Mouse (Mus musculus) embryonic facial prominence, embryonic 15.5 days (tissue): ENCODE data around the gene Xrn1. TPM values are rescaled to one million over a fixed set of nuclear protein-coding genes. Genes with fewer than 3 reads are reported as not detected.

ENCODE experiments used
- ATAC-seq: fragments of 200-750 bp; cut with Nextera tagmentation; 2 replicates; pipeline ENCODE4 v1.8.0; 2017; ENCODE audit warnings: low read depth, moderate TSS enrichment; ENCODE audit not compliant: insufficient number of reproducible peaks, low FRiP score, low TSS enrichment
- H3K27ac ChIP-seq: fragments of 300-500 bp; sonication (generic); replicated peaks from 2 replicates; pipeline ENCODE4 v1.5.1; 2015; ENCODE audit warnings: mild to moderate bottlenecking, inconsistent platforms
- H3K27me3 ChIP-seq: fragments of 300-500 bp; sonication (generic); 2 replicates; pipeline ENCODE4 v1.6.1; 2015; ENCODE audit warnings: inconsistent platforms
- H3K36me3 ChIP-seq: fragments of 300-500 bp; sonication (generic); 2 replicates; pipeline ENCODE4 v1.6.1; 2015; ENCODE audit warnings: mild to moderate bottlenecking, inconsistent platforms
- H3K4me1 ChIP-seq: fragments of 300-500 bp; sonication (generic); 2 replicates; pipeline ENCODE4 v1.6.1; 2015; ENCODE audit warnings: inconsistent platforms
- H3K4me2 ChIP-seq: fragments of 300-500 bp; sonication (generic); replicated peaks from 2 replicates; pipeline ENCODE4 v1.6.1; 2015; ENCODE audit warnings: mild to moderate bottlenecking, inconsistent platforms
- H3K4me3 ChIP-seq: fragments of 300-500 bp; sonication (generic); replicated peaks from 2 replicates; pipeline ENCODE4 v1.5.1; 2015; ENCODE audit warnings: mild to moderate bottlenecking, inconsistent platforms
- H3K9ac ChIP-seq: fragments of 300-500 bp; sonication (generic); 2 replicates; pipeline ENCODE4 v1.6.1; 2015; ENCODE audit warnings: inconsistent platforms
- H3K9me3 ChIP-seq: fragments of 300-500 bp; sonication (generic); replicated peaks from 2 replicates; pipeline ENCODE4 v1.6.1; 2016; ENCODE audit warnings: inconsistent platforms
- WGBS: fragments of 180-500 bp; shearing (Covaris S2); methylation state at CpG from one replicate; pipeline ENCODE4 v1.1.7; 2015; 5-methylcytosine and 5-hydroxymethylcytosine counted together
- polyA plus RNA-seq: library from polyadenylated mRNA; unstranded; fragments of >200 nt; fragmentation: Nextera tagmentation; extraction: Ambion mirVana; gene quantifications from 2 replicates; pipeline ENCODE4 v1.2.1, GENCODE M21; 2015

The Xrn1 gene
- polyA plus RNA-seq, 1 experiment from 2014 or later: 15.7 TPM

GRCm38 (mm10) chr9:95964037-95964436 lies 9.5 kb downstream of the Xrn1 start:
- no peaks in the 10 kb centered on the region for H3K27me3 ChIP-seq
- no peaks in the 10 kb centered on the region for H3K9me3 ChIP-seq
- peaks cover 17% of the 10 kb centered on the region for H3K36me3 ChIP-seq
- ATAC-seq: no peak
- no peak overlapping the region for H3K9ac ChIP-seq
- no peak overlapping the region for H3K4me3 ChIP-seq
- H3K4me1 ChIP-seq: no peaks in the 10 kb centered on the region
- WGBS: 95% methylated on average over 13 of the region's 13 CpGs
- H3K4me2 ChIP-seq: no peak overlapping the region
- no peak overlapping the region for H3K27ac ChIP-seq

GRCm38 (mm10) chr9:95978279-95978678 lies 23.7 kb downstream of the Xrn1 start:
- no peaks in the 10 kb centered on the region for H3K4me1 ChIP-seq
- H3K4me2 ChIP-seq: no peak overlapping the region
- no peak for ATAC-seq
- no peak overlapping the region for H3K9ac ChIP-seq
- no peak overlapping the region for H3K27ac ChIP-seq
- 90% methylated on average over 2 of the region's 2 CpGs for WGBS
- no peaks in the 10 kb centered on the region for H3K27me3 ChIP-seq
- no peaks in the 10 kb centered on the region for H3K9me3 ChIP-seq
- H3K36me3 ChIP-seq: peaks cover 44% of the 10 kb centered on the region
- no peak overlapping the region for H3K4me3 ChIP-seq

DNA sequence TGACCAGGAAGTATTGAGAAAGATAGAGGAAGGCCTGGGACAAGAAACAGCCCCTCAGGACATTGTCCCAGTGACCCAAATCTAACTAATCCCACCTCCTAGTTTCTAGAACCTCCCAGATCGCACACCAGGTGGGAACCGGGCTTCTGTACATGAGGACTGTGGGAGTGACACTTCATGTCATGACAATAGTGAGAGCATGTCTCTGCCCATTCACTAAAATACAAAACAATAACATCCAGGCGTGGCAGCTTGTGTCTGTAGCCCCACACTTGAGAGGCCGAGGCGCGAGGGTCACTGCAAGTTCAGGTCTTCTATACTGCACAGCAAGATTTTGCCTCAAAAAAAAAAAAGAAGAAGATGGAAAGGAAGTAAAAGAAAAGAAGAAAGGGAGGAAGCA lies 25.3 kb downstream of the Xrn1 start:
- H3K4me1 ChIP-seq: no peaks in the 10 kb centered on the region
- H3K9me3 ChIP-seq: no peaks in the 10 kb centered on the region
- no peaks in the 10 kb centered on the region for H3K27me3 ChIP-seq
- no peak overlapping the region for H3K9ac ChIP-seq
- no peak overlapping the region for H3K4me3 ChIP-seq
- H3K36me3 ChIP-seq: peaks cover 52% of the 10 kb centered on the region
- no peak overlapping the region for H3K4me2 ChIP-seq
- ATAC-seq: no peak
- no peak overlapping the region for H3K27ac ChIP-seq
- 91% methylated on average over 6 of the region's 6 CpGs for WGBS

- ATAC-seq: no peak
- H3K36me3 ChIP-seq: peaks cover 45% of the 10 kb centered on the region
- no peak overlapping the region for H3K9ac ChIP-seq
- H3K4me1 ChIP-seq: no peaks in the 10 kb centered on the region
- WGBS: 95% methylated on average over 2 of the region's 2 CpGs
- H3K27me3 ChIP-seq: no peaks in the 10 kb centered on the region
- H3K27ac ChIP-seq: no peak overlapping the region
- no peak overlapping the region for H3K4me3 ChIP-seq
- no peak overlapping the region for H3K4me2 ChIP-seq
- no peaks in the 10 kb centered on the region for H3K9me3 ChIP-seq
These were observed 37.7 kb downstream of the Xrn1 start for GRCm38 (mm10) chr9:95992255-95992654.

GRCm38 (mm10) chr9:96004455-96004854 lies 49.9 kb downstream of the Xrn1 start:
- Histone ChIP-seq H3K27me3 (no peaks in the 10 kb centered on the region), H3K4me2 (no peak overlapping the region), H3K9me3 (no peaks in the 10 kb centered on the region), H3K4me3 (no peak overlapping the region), H3K9ac (no peak overlapping the region), H3K4me1 (no peaks in the 10 kb centered on the region), H3K36me3 (peaks cover 72% of the 10 kb centered on the region), H3K27ac (no peak overlapping the region)
- ATAC-seq: no peak
- WGBS: 83% methylated on average over 7 of the region's 7 CpGs

DNA sequence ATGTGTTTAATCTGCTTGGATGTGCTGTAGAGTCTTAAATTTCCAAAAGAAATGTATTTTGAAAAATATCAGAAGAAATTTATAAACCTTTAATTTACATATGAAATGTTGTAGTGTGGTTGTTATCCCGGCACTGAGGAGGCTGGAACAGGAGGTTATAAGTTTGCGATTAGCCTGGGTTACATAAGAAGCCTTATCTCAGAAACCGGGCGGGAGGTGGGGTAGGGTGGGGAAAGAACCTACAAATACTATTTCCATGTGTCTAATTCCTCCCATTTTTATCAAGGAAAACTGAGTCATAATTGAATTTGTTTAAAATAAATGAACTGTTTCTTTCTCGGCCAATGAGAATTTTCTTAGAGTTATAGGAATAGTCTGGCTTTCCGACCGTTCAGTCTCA lies 56.1 kb downstream of the Xrn1 start:
- no peak overlapping the region for H3K27ac ChIP-seq
- WGBS: 91% methylated on average over 7 of the region's 7 CpGs
- H3K9me3 ChIP-seq: no peaks in the 10 kb centered on the region
- ATAC-seq: no peak
- no peak overlapping the region for H3K4me3 ChIP-seq
- no peak overlapping the region for H3K9ac ChIP-seq
- H3K4me2 ChIP-seq: no peak overlapping the region
- H3K27me3 ChIP-seq: no peaks in the 10 kb centered on the region
- no peaks in the 10 kb centered on the region for H3K4me1 ChIP-seq
- peaks cover 56% of the 10 kb centered on the region for H3K36me3 ChIP-seq

DNA sequence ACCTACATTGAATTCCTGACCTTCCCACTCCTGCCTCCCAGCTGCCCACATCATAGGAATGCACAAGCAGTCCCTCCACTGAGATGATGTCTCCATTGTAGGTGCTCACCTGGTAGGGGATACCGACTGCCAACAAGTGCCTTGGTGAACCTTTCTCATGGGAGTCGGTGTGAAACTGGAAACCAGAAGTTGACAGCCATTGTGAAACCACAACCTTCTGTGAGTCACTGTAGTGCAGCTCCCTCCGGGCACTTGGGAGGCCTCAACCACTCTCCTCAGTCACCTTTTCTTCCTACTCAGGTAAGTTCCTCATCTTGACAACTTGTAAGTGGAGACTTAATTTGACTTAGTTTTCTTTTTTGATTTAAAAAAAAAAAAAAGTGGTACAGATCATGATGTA lies 69.4 kb downstream of the Xrn1 start:
- Histone ChIP-seq H3K36me3 (peaks cover 51% of the 10 kb centered on the region), H3K4me1 (no peaks in the 10 kb centered on the region), H3K27me3 (no peaks in the 10 kb centered on the region), H3K9ac (no peak overlapping the region), H3K9me3 (no peaks in the 10 kb centered on the region), H3K4me3 (no peak overlapping the region), H3K27ac (no peak overlapping the region), H3K4me2 (no peak overlapping the region)
- 77% methylated on average over 3 of the region's 3 CpGs for WGBS
- ATAC-seq: no peak

- no peaks in the 10 kb centered on the region for H3K4me1 ChIP-seq
- peaks cover 70% of the 10 kb centered on the region for H3K36me3 ChIP-seq
- no peaks in the 10 kb centered on the region for H3K9me3 ChIP-seq
- H3K9ac ChIP-seq: no peak overlapping the region
- no peak overlapping the region for H3K4me2 ChIP-seq
- ATAC-seq: no peak
- no peak overlapping the region for H3K27ac ChIP-seq
- H3K27me3 ChIP-seq: no peaks in the 10 kb centered on the region
- 30% methylated on average over 3 of the region's 3 CpGs for WGBS
- no peak overlapping the region for H3K4me3 ChIP-seq
These were observed 73.4 kb downstream of the Xrn1 start for GRCm38 (mm10) chr9:96027913-96028312.

- ATAC-seq: no peak
These were observed 74.3 kb downstream of the Xrn1 start for GRCm38 (mm10) chr9:96028818-96029217.

GRCm38 (mm10) chr9:96029886-96030285 lies 75.3 kb downstream of the Xrn1 start:
- WGBS: 85% methylated on average over 5 of the region's 5 CpGs
- no peak overlapping the region for H3K9ac ChIP-seq
- H3K9me3 ChIP-seq: no peaks in the 10 kb centered on the region
- ATAC-seq: no peak
- H3K4me3 ChIP-seq: no peak overlapping the region
- no peaks in the 10 kb centered on the region for H3K4me1 ChIP-seq
- H3K4me2 ChIP-seq: no peak overlapping the region
- H3K36me3 ChIP-seq: peaks cover 68% of the 10 kb centered on the region
- no peak overlapping the region for H3K27ac ChIP-seq
- H3K27me3 ChIP-seq: no peaks in the 10 kb centered on the region

More at GRCm38 (mm10) chr9:96028818-96029217, 74.3 kb downstream of the Xrn1 start:
- no peaks in the 10 kb centered on the region for H3K4me1 ChIP-seq
- no peaks in the 10 kb centered on the region for H3K9me3 ChIP-seq
- no peak overlapping the region for H3K4me2 ChIP-seq
- no peak overlapping the region for H3K27ac ChIP-seq
- 35% methylated on average over 1 of the region's 1 CpGs for WGBS
- no peak overlapping the region for H3K4me3 ChIP-seq
- no peak overlapping the region for H3K9ac ChIP-seq
- no peaks in the 10 kb centered on the region for H3K27me3 ChIP-seq
- peaks cover 72% of the 10 kb centered on the region for H3K36me3 ChIP-seq

GRCm38 (mm10) chr9:96035371-96036086 lies 81.0 kb downstream of the Xrn1 start:
- H3K27ac ChIP-seq: no peak overlapping the region
- 90% methylated on average over 3 of the region's 3 CpGs for WGBS

DNA sequence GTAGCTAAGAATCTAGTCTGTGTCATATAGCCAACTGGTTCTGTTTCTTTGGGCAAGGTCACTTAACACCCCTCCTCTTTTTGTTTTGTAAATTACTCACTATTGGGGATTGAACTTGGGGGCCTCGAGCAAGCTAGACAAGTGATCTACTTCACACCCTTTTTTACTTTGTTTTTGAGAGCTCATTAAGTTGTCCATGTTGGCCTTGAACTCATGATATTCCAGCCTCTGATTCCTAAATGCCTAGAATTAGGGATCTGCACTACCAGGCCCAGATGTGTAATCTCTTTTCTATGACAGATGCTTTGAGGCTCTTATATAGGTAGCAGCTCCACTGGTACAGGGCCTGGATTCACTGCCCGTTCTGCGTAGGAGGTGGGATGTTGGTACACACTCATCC lies 89.7 kb downstream of the Xrn1 start:
- Histone ChIP-seq H3K4me2 (no peak overlapping the region), H3K27me3 (no peaks in the 10 kb centered on the region), H3K9ac (no peak overlapping the region), H3K9me3 (no peaks in the 10 kb centered on the region), H3K27ac (no peak overlapping the region), H3K4me3 (no peak overlapping the region), H3K36me3 (peaks cover 71% of the 10 kb centered on the region), H3K4me1 (no peaks in the 10 kb centered on the region)
- WGBS: 91% methylated on average over 3 of the region's 3 CpGs
- no peak for ATAC-seq

More at GRCm38 (mm10) chr9:96035371-96036086, 81.0 kb downstream of the Xrn1 start:
- Histone ChIP-seq H3K4me1 (no peaks in the 10 kb centered on the region), H3K36me3 (peaks cover 64% of the 10 kb centered on the region), H3K4me2 (no peak overlapping the region), H3K9ac (no peak overlapping the region), H3K27me3 (no peaks in the 10 kb centered on the region), H3K9me3 (no peaks in the 10 kb centered on the region), H3K4me3 (no peak overlapping the region)
- ATAC-seq: no peak
